Mouse (Mus musculus) lung, adult 2 months (tissue): ENCODE results near the gene C2cd4a. TPM values are rescaled to one million over a fixed set of nuclear protein-coding genes. Genes with fewer than 3 reads are reported as not detected.

Experiments
- DNase-seq: peaks from one replicate; pipeline ENCODE4 v3.0.0; 2022
- H3K4me1 ChIP-seq: fragments of 200-500 bp; 2 replicates; pipeline ENCODE4 v1.6.1; 2011; ENCODE audit warnings: low read length; ENCODE audit not compliant: control insufficient read depth, insufficient read depth
- H3K4me3 ChIP-seq: fragments of 200-500 bp; replicated peaks from 2 replicates; pipeline ENCODE3; 2011; ENCODE audit warnings: low read depth, mild to moderate bottlenecking, control low read depth, low read length; ENCODE audit errors: extremely low read depth
- CTCF ChIP-seq: fragments of 200-500 bp; IDR thresholded peaks from 2 replicates; pipeline ENCODE4 v1.5.1; 2011; ENCODE audit warnings: mild to moderate bottlenecking, low read length, control low read depth; ENCODE audit not compliant: insufficient read depth
- POLR2A ChIP-seq: fragments of 200-500 bp; IDR thresholded peaks from 2 replicates; pipeline ENCODE4 v1.6.1; 2011; ENCODE audit warnings: low read depth, mild to moderate bottlenecking, control low read depth, low read length, borderline replicate concordance; ENCODE audit errors: extremely low read depth
- WGBS: fragments of 180-500 bp; shearing (Covaris S2); methylation state at CpG from one replicate; pipeline ENCODE4 v1.1.7; 2018; 5-methylcytosine and 5-hydroxymethylcytosine counted together
- polyA plus RNA-seq: library from polyadenylated mRNA; depleted of rRNA; stranded (reverse); fragments of >200 nt; gene quantifications from 2 replicates; pipeline ENCODE4 v1.2.3, GENCODE M21; 2012

Gene C2cd4a
- polyA plus RNA-seq, 1 experiment, result 1.2 TPM

GRCm38 (mm10) chr9:67816172-67816928 is 15.8 kb downstream of the C2cd4a start:
- WGBS, result 64% methylated on average over 2 of the region's 2 CpGs
- DNase-seq, result no peak
- no peak overlapping the region for H3K4me3 ChIP-seq
- TF ChIP-seq CTCF (no peak), POLR2A (no peak)
- H3K4me1 ChIP-seq, result no peaks in the 10 kb centered on the region

GRCm38 (mm10) chr9:67813665-67814337 is 18.3 kb downstream of the C2cd4a start:
- Histone ChIP-seq H3K4me3 (no peak overlapping the region), H3K4me1 (no peaks in the 10 kb centered on the region)
- no peak for TF ChIP-seq POLR2A
- no peak for TF ChIP-seq CTCF
- WGBS, result 5% methylated on average over 8 of the region's 8 CpGs
- DNase-seq, result peak; percentile 64

GRCm38 (mm10) chr9:67813171-67813570 is 19.0 kb downstream of the C2cd4a start:
- WGBS, result 72% methylated on average over 4 of the region's 4 CpGs
- no peak overlapping the region for H3K4me3 ChIP-seq
- TF ChIP-seq POLR2A, result no peak
- TF ChIP-seq CTCF, result no peak
- no peaks in the 10 kb centered on the region for H3K4me1 ChIP-seq
- DNase-seq, result no peak

GRCm38 (mm10) chr9:67811116-67811515 is 21.0 kb downstream of the C2cd4a start:
- no peak for DNase-seq
- WGBS, result 70% methylated on average over 3 of the region's 3 CpGs

GRCm38 (mm10) chr9:67810527-67810926 is 21.6 kb downstream of the C2cd4a start:
- H3K4me1 ChIP-seq, result no peaks in the 10 kb centered on the region
- DNase-seq, result no peak
- no peak for TF ChIP-seq POLR2A
- 54% methylated on average over 6 of the region's 6 CpGs for WGBS
- H3K4me3 ChIP-seq, result no peak overlapping the region

More at GRCm38 (mm10) chr9:67811116-67811515, 21.0 kb downstream of the C2cd4a start:
- TF ChIP-seq CTCF (no peak), POLR2A (no peak)
- Histone ChIP-seq H3K4me3 (no peak overlapping the region), H3K4me1 (no peaks in the 10 kb centered on the region)

GRCm38 (mm10) chr9:67807000-67807399 is 25.1 kb downstream of the C2cd4a start:
- H3K4me1 ChIP-seq, result no peaks in the 10 kb centered on the region
- 42% methylated on average over 5 of the region's 5 CpGs for WGBS
- no peak overlapping the region for H3K4me3 ChIP-seq
- TF ChIP-seq CTCF (no peak), POLR2A (no peak)
- no peak for DNase-seq

- WGBS, result 34% methylated on average over 6 of the region's 6 CpGs
- H3K4me1 ChIP-seq, result no peaks in the 10 kb centered on the region
- H3K4me3 ChIP-seq, result no peak overlapping the region
- peak; percentile 56 for DNase-seq
- TF ChIP-seq POLR2A (no peak), CTCF (peak; percentile 48; the same call in 1 of the 2 replicates)
Measured at GRCm38 (mm10) chr9:67802241-67802640, 29.9 kb downstream of the C2cd4a start.

- no peak overlapping the region for H3K4me3 ChIP-seq
- no peak for DNase-seq
- H3K4me1 ChIP-seq, result no peaks in the 10 kb centered on the region
- TF ChIP-seq CTCF, result no peak
- no peak for TF ChIP-seq POLR2A
- 41% methylated on average over 14 of the region's 14 CpGs for WGBS
Measured at GRCm38 (mm10) chr9:67799078-67799819, 32.9 kb downstream of the C2cd4a start.

GRCm38 (mm10) chr9:67795205-67795675 is 36.9 kb downstream of the C2cd4a start:
- DNase-seq, result no peak
- H3K4me1 ChIP-seq, result no peaks in the 10 kb centered on the region
- TF ChIP-seq POLR2A (no peak), CTCF (no peak)
- no peak overlapping the region for H3K4me3 ChIP-seq
- WGBS, result 62% methylated on average over 14 of the region's 14 CpGs
